In the genomic region with DNA sequence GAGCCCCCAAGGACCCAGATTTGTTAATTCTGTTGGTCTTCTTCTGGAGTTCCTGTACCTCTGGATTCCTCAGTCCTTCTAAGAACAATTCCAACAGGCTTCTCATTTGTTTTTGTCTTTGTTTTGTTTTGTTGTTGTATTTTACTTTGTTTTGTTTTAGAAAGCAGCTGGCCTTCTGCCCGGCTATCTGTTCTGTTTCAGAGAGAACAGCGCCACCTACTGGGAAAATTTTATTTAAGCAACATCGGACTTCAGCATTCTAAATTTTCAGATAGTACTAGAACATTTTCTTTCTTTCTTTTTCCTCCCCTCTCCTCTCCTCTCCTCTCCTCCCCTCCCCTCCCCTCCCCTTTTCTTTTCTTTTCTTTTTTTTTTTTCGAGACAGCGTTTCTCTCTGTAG, we compare ENCODE assay signal across 9 mouse cellular contexts.
A peak's percentile ranks its signal among the peaks of the same experiment; 100 is the strongest.
DNase-seq lines count a peak whose midpoint lies in the region; ATAC-seq and TF ChIP-seq lines count a peak whose summit lies in the region.
"Had no signal": no experiment of that assay in that cellular context is flagged by ENCODE, and none has a peak within 500 bp of the region (broad histone marks: within the 10 kb centered on the region; RNA-seq: fewer than 3 reads in every experiment).

No protein-coding gene starts in this region.

- no peaks in the 10 kb centered on the region for H3K9me3 ChIP-seq in kidney, embryonic 14.5 days (ENCODE audit: control insufficient read depth, low read length)
- no peaks in the 10 kb centered on the region for H3K9me3 ChIP-seq in CH12.LX (replicated peaks; ENCODE audit: low read length)
- H3K9me3 ChIP-seq in limb, embryonic 14.5 days (ENCODE audit: control insufficient read depth, low read length), result no peaks in the 10 kb centered on the region
- H3K9me3 ChIP-seq in forebrain, embryonic 16.5 days (ENCODE audit: control insufficient read depth, low read length), result no peaks in the 10 kb centered on the region
- H3K9me3 ChIP-seq: lung, embryonic 15.5 days had no signal

- no peak for ATAC-seq in kidney, embryonic 14.5 days (ENCODE audit: low FRiP score, low TSS enrichment)
- ATAC-seq in erythroblast, adult 5-6 weeks (replicated peaks; ENCODE audit: low FRiP score, poor library complexity, severe bottlenecking), result 0 out of 2 replicates have a peak, but pooled peaks have one; percentile 54
- ATAC-seq in limb, embryonic 14.5 days (ENCODE audit: low FRiP score, low read depth), result no peak
- ATAC-seq in forebrain, embryonic 16.5 days, result no peak

- WGBS in kidney, adult 2 months, result 3% methylated on average over 3 of the region's 5 CpGs
- 5% methylated on average over 3 of the region's 5 CpGs for WGBS in kidney, embryonic 14.5 days
- WGBS in limb, embryonic 14.5 days, result 2% methylated on average over 3 of the region's 5 CpGs
- WGBS in forebrain, embryonic 16.5 days, result 4% methylated on average over 3 of the region's 5 CpGs

- TF ChIP-seq POLR2A in kidney, adult 2 months (IDR thresholded peaks at IDR 0.05; ENCODE audit: low read depth, low read length), result no peak
- no peak for TF ChIP-seq POLR2A in CH12.LX (IDR thresholded peaks at IDR 0.05; ENCODE audit: low read depth, low read length)
- TF ChIP-seq POLR2A in limb, embryonic 14.5 days (IDR thresholded peaks at IDR 0.05; ENCODE audit: borderline replicate concordance, extremely low read depth, insufficient read depth, insufficient read length), result no peak

- no peaks in the 10 kb centered on the region for H3K36me3 ChIP-seq in kidney, adult 2 months (ENCODE audit: control insufficient read depth, insufficient read depth, low read length)
- no peaks in the 10 kb centered on the region for H3K36me3 ChIP-seq in kidney, embryonic 14.5 days (ENCODE audit: control insufficient read depth, insufficient read depth, low read length)
- no peaks in the 10 kb centered on the region for H3K36me3 ChIP-seq in CH12.LX (replicated peaks in 1 of 2; ENCODE audit: control insufficient read depth in 1 of 2, insufficient read depth in 1 of 2, low read length in 1 of 2)
- no peaks in the 10 kb centered on the region for H3K36me3 ChIP-seq in limb, embryonic 14.5 days (ENCODE audit: control insufficient read depth, insufficient read depth, low read length)
- H3K36me3 ChIP-seq in forebrain, embryonic 16.5 days (ENCODE audit: control insufficient read depth, insufficient read depth), result no peaks in the 10 kb centered on the region
- H3K36me3 ChIP-seq: lung, embryonic 15.5 days had no signal

- peak; percentile 46 for TF ChIP-seq RAD21 in CH12.LX (IDR thresholded peaks at IDR 0.05; ENCODE audit: low read depth, low read length)

- no peak overlapping the region for H3K27ac ChIP-seq in kidney, adult 2 months (ENCODE audit: insufficient read depth, low read depth, low read length)
- H3K27ac ChIP-seq in kidney, embryonic 14.5 days (ENCODE audit: low read depth, low read length), result no peak overlapping the region
- no peak overlapping the region for H3K27ac ChIP-seq in CH12.LX (ENCODE audit: insufficient read depth, low read depth)
- no peak overlapping the region for H3K27ac ChIP-seq in limb, embryonic 14.5 days (replicated peaks; ENCODE audit: low read depth, low read length)
- H3K27ac ChIP-seq in forebrain, embryonic 16.5 days (ENCODE audit: low read length), result no peak overlapping the region
- H3K27ac ChIP-seq: lung, embryonic 15.5 days had no signal

- no peak for TF ChIP-seq EP300 in CH12.LX (IDR thresholded peaks at IDR 0.05; ENCODE audit: low read length)

- H3K4me1 ChIP-seq in kidney, adult 2 months (ENCODE audit: control insufficient read depth, insufficient read depth, low read length), result no peaks in the 10 kb centered on the region
- no peaks in the 10 kb centered on the region for H3K4me1 ChIP-seq in kidney, embryonic 14.5 days (ENCODE audit: control insufficient read depth, insufficient read depth, low read length)
- H3K4me1 ChIP-seq in CH12.LX (ENCODE audit: control insufficient read depth in 1 of 2, insufficient read depth in 2 of 2), result peaks cover 0 to 20% of the 10 kb centered on the region in 2 experiments; a peak in 2 of 4 replicates
- H3K4me1 ChIP-seq in limb, embryonic 14.5 days (ENCODE audit: control insufficient read depth, insufficient read depth, low read length), result 0 out of 2 replicates have a peak, but pooled peaks cover 2% of the 10 kb centered on the region
- no peaks in the 10 kb centered on the region for H3K4me1 ChIP-seq in forebrain, embryonic 16.5 days (replicated peaks; ENCODE audit: control insufficient read depth, insufficient read depth, low read length)
- H3K4me1 ChIP-seq: lung, embryonic 15.5 days had no signal

- TF ChIP-seq CTCF in kidney, adult 2 months (conservative IDR thresholded peaks at IDR 0.05; ENCODE audit: insufficient read depth, insufficient read length, low read depth, low read length), result peak; percentile 35; the same call in 1 of the 2 replicates
- peak; percentile 15 to 54; a peak in 2 of 4 replicates for TF ChIP-seq CTCF in CH12.LX (conservative IDR thresholded peaks at IDR 0.05 in 1 of 2, IDR thresholded peaks at IDR 0.05 in 1 of 2; ENCODE audit: low read depth in 2 of 2, low read length in 2 of 2)

- H3K4me2 ChIP-seq in kidney, embryonic 14.5 days (replicated peaks; ENCODE audit: low read depth, low read length), result no peak overlapping the region
- H3K4me2 ChIP-seq in CH12.LX (ENCODE audit: insufficient read depth, low read depth, poor library complexity, severe bottlenecking), result no peak overlapping the region
- H3K4me2 ChIP-seq in limb, embryonic 14.5 days (replicated peaks; ENCODE audit: low read depth, low read length, severe bottlenecking), result no peak overlapping the region
- no peak overlapping the region for H3K4me2 ChIP-seq in forebrain, embryonic 16.5 days (ENCODE audit: low read length)
- H3K4me2 ChIP-seq: lung, embryonic 15.5 days had no signal

- dilution Hi-C loops in CH12.LX (cut with MboI; ENCODE audit: extremely low pct_ligation_motif_present, extremely low pct_unique_long_range_greater_than_20kb, low sequenced_read_pairs), result no loop called here

- no peaks in the 10 kb centered on the region for H3K79me2 ChIP-seq in CH12.LX (replicated peaks; ENCODE audit: control insufficient read depth, extremely low read depth, insufficient read depth, poor library complexity, severe bottlenecking)

- in situ Hi-C loops in CH12.LX (cut with MboI; ENCODE audit: low pct_ligation_motif_present, low pct_unique_long_range_greater_than_20kb, low sequenced_read_pairs), result no loop called here

- no peaks in the 10 kb centered on the region for H3K27me3 ChIP-seq in kidney, adult 2 months (replicated peaks; ENCODE audit: control insufficient read depth, insufficient read depth, low read length)
- H3K27me3 ChIP-seq in kidney, embryonic 14.5 days (ENCODE audit: control insufficient read depth, insufficient read depth, low read length), result no peaks in the 10 kb centered on the region
- no peaks in the 10 kb centered on the region for H3K27me3 ChIP-seq in CH12.LX (replicated peaks)
- H3K27me3 ChIP-seq in limb, embryonic 14.5 days (ENCODE audit: control insufficient read depth, insufficient read depth, low read length), result no peaks in the 10 kb centered on the region
- H3K27me3 ChIP-seq in forebrain, embryonic 16.5 days (replicated peaks; ENCODE audit: control insufficient read depth, insufficient read depth, low read length), result no peaks in the 10 kb centered on the region
- H3K27me3 ChIP-seq: lung, embryonic 15.5 days had no signal

- DNase-seq in kidney, adult 2 months, result peak; percentile 37
- DNase-seq in CH12.LX (ENCODE audit: extremely low read depth) (peak; percentile 73), ZHBTc4 (ENCODE audit: low read depth, low spot score) (peak; percentile 77)
- DNase-seq in limb, embryonic 14.5 days (ENCODE audit: low spot score), result peak; percentile 80
- peak; percentile 27 for DNase-seq in skeletal muscle tissue, adult 2 months (ENCODE audit: low read depth, low spot score)

- H3K4me3 ChIP-seq in kidney, adult 2 months (ENCODE audit: insufficient read depth, low read depth, low read length), result no peak overlapping the region
- H3K4me3 ChIP-seq in kidney, embryonic 14.5 days (ENCODE audit: low read length), result no peak overlapping the region
- no peak overlapping the region for H3K4me3 ChIP-seq in CH12.LX (replicated peaks in 1 of 3; ENCODE audit: low read depth in 2 of 3, low read length in 2 of 3, poor library complexity in 1 of 3)
- no peak overlapping the region for H3K4me3 ChIP-seq in limb, embryonic 14.5 days (replicated peaks; ENCODE audit: low read length)
- no peak overlapping the region for H3K4me3 ChIP-seq in forebrain, embryonic 16.5 days (replicated peaks; ENCODE audit: low read length)
- H3K4me3 ChIP-seq: lung, embryonic 15.5 days had no signal

- H3K9ac ChIP-seq in kidney, embryonic 14.5 days (ENCODE audit: low read depth, low read length), result no peak overlapping the region
- no peak overlapping the region for H3K9ac ChIP-seq in CH12.LX (ENCODE audit: insufficient read depth, low read depth)
- H3K9ac ChIP-seq in limb, embryonic 14.5 days (ENCODE audit: low read depth, low read length, severe bottlenecking), result no peak overlapping the region
- no peak overlapping the region for H3K9ac ChIP-seq in forebrain, embryonic 16.5 days (replicated peaks; ENCODE audit: low read depth, low read length)
- H3K9ac ChIP-seq: lung, embryonic 15.5 days had no signal

TF ChIP-seq in CH12.LX, 34 proteins besides CTCF, POLR2A, EP300 and RAD21:
- TF ChIP-seq SMC3 (IDR thresholded peaks at IDR 0.05; ENCODE audit: low read depth, low read length), result no peak
- no peak for TF ChIP-seq USF2 (conservative IDR thresholded peaks at IDR 0.05; ENCODE audit: low read depth, low read length)
- TF ChIP-seq SIN3A (IDR thresholded peaks at IDR 0.05; ENCODE audit: low read length), result no peak
- no peak for TF ChIP-seq MAFK (IDR thresholded peaks at IDR 0.05; ENCODE audit: insufficient replicate concordance, low read length)
- TF ChIP-seq HCFC1 (IDR thresholded peaks at IDR 0.05; ENCODE audit: low read depth, low read length), result no peak
- TF ChIP-seq NRF1 (IDR thresholded peaks at IDR 0.05; ENCODE audit: low read depth, low read length), result no peak
- TF ChIP-seq TBP (conservative IDR thresholded peaks at IDR 0.05; ENCODE audit: low read depth, low read length), result no peak
- no peak for TF ChIP-seq MEF2A (IDR thresholded peaks at IDR 0.05; ENCODE audit: borderline replicate concordance, low read depth, low read length)
- no peak for TF ChIP-seq JUND (conservative IDR thresholded peaks at IDR 0.05; ENCODE audit: low read depth, low read length)
- no peak for TF ChIP-seq ZNF384 (IDR thresholded peaks at IDR 0.05; ENCODE audit: low read depth, low read length)
- TF ChIP-seq ELF1 (IDR thresholded peaks at IDR 0.05; ENCODE audit: low read depth, low read length), result no peak
- no peak for TF ChIP-seq MAZ (IDR thresholded peaks at IDR 0.05; ENCODE audit: low read depth, low read length)
- no peak for TF ChIP-seq ZKSCAN1 (IDR thresholded peaks at IDR 0.05; ENCODE audit: borderline replicate concordance, low read depth, low read length)
- no peak for TF ChIP-seq JUN (IDR thresholded peaks at IDR 0.05; ENCODE audit: insufficient read depth, low read depth, low read length)
- no peak for TF ChIP-seq PAX5 (IDR thresholded peaks at IDR 0.05; ENCODE audit: low read length)
- no peak for TF ChIP-seq KAT2A (IDR thresholded peaks at IDR 0.05; ENCODE audit: insufficient replicate concordance, low read length)
- no peak for TF ChIP-seq MAX (IDR thresholded peaks at IDR 0.05; ENCODE audit: low read length)
TF ChIP-seq in CH12.LX: peak in this region for 0.

Comparison
In these comparisons a context has a peak if more than half of its experiments do, and no peak if none do; other contexts are left out.
1. DNase-seq: peak in every context shown above with its lines; median percentile 80 in limb, embryonic 14.5 days; 77 in ZHBTc4; 73 in CH12.LX; 37 in kidney, adult 2 months; 27 in skeletal muscle tissue, adult 2 months.